Mouse (Mus musculus): ENCODE results near the gene Klk4.

Klk4 gene

GRCm38 (mm10) chr7:43920582-43920981, 39.6 kb downstream of the Klk4 start:
- DNase-seq, result no peak

GRCm38 (mm10) chr7:43921087-43921486, 40.1 kb downstream of the Klk4 start:
- no peak for DNase-seq

- DNase-seq, result no peak
These were observed 41.0 kb downstream of the Klk4 start for GRCm38 (mm10) chr7:43921941-43922340.

GRCm38 (mm10) chr7:43925985-43926384, 45.0 kb downstream of the Klk4 start:
- DNase-seq, result no peak

GRCm38 (mm10) chr7:43928521-43928920, 47.6 kb downstream of the Klk4 start:
- DNase-seq, result no peak

GRCm38 (mm10) chr7:43932337-43932736, 51.4 kb downstream of the Klk4 start:
- DNase-seq, result no peak

- no peak for DNase-seq
These were observed 52.5 kb downstream of the Klk4 start, which contains the start of gene Klk15 for GRCm38 (mm10) chr7:43933440-43933839. Gene Klk15, plus strand, starts transcription at chr7:43933740.

GRCm38 (mm10) chr7:43934747-43935146, 53.8 kb downstream of the Klk4 start:
- DNase-seq, result no peak

Data from cerebellum, adult 9-11 months (tissue).